Mouse (Mus musculus) hindbrain, embryonic 10.5 days (tissue): ENCODE data around the gene Olfr1392. TPM values are rescaled to one million over a fixed set of nuclear protein-coding genes. Genes with fewer than 3 reads are reported as not detected.
"Not testable (repeated sequence)": the region's sequence is repeated elsewhere in the genome, so short reads cannot be mapped to it uniquely, and the experiment has no call there.

Source experiments
- DNase-seq: peaks from one replicate; pipeline ENCODE4 v3.0.0-alpha.2; 2017; ENCODE audit warnings: low spot score
- H3K27ac ChIP-seq: fragments of 300-500 bp; sonication (generic); 2 replicates; pipeline ENCODE4 v1.5.1; 2016; ENCODE audit warnings: mild to moderate bottlenecking, moderate library complexity
- H3K27me3 ChIP-seq: fragments of 300-500 bp; sonication (generic); 2 replicates; pipeline ENCODE4 v1.6.1; 2016; ENCODE audit warnings: mild to moderate bottlenecking; ENCODE audit not compliant: poor library complexity, insufficient read depth, severe bottlenecking
- H3K36me3 ChIP-seq: fragments of 300-500 bp; sonication (generic); 2 replicates; pipeline ENCODE4 v1.6.1; 2016; ENCODE audit warnings: mild to moderate bottlenecking, moderate library complexity
- H3K4me1 ChIP-seq: fragments of 300-500 bp; sonication (generic); replicated peaks from 2 replicates; pipeline ENCODE4 v1.6.1; 2016; ENCODE audit warnings: mild to moderate bottlenecking
- H3K4me3 ChIP-seq: fragments of 300-500 bp; sonication (generic); 2 replicates; pipeline ENCODE4 v1.5.1; 2016; ENCODE audit warnings: mild to moderate bottlenecking, moderate library complexity
- H3K9me3 ChIP-seq: fragments of 300-500 bp; sonication (generic); 2 replicates; pipeline ENCODE4 v1.6.1; 2016; ENCODE audit warnings: mild to moderate bottlenecking, moderate library complexity
- WGBS: fragments of 180-500 bp; shearing (Covaris S2); methylation state at CpG from one replicate; pipeline ENCODE4 v1.1.7; 2016; 5-methylcytosine and 5-hydroxymethylcytosine counted together
- polyA plus RNA-seq: library from polyadenylated mRNA; unstranded; fragments of >200 nt; fragmentation: Nextera tagmentation; extraction: Ambion mirVana; gene quantifications from 2 replicates; pipeline ENCODE4 v1.2.1, GENCODE M21; 2016

Olfr1392 gene
- polyA plus RNA-seq, 1 experiment from 2014 or later, result 0.10 TPM

GRCm38 (mm10) chr11:49278222-49278621, 6.9 kb upstream of the Olfr1392 start, which contains the start of gene Olfr1393:
TSS of gene Olfr1393 (plus strand) at chr11:49278304.
- no peaks in the 10 kb centered on the region for H3K4me1 ChIP-seq
- H3K9me3 ChIP-seq, result no peaks in the 10 kb centered on the region
- no peaks in the 10 kb centered on the region for H3K36me3 ChIP-seq
- 83% methylated on average over 3 of the region's 3 CpGs for WGBS
- H3K27me3 ChIP-seq, result no peaks in the 10 kb centered on the region
- H3K4me3 ChIP-seq, result no peak within 1 kb of the TSS
- no peak for DNase-seq
- H3K27ac ChIP-seq, result no peak within 1 kb of the TSS

DNA sequence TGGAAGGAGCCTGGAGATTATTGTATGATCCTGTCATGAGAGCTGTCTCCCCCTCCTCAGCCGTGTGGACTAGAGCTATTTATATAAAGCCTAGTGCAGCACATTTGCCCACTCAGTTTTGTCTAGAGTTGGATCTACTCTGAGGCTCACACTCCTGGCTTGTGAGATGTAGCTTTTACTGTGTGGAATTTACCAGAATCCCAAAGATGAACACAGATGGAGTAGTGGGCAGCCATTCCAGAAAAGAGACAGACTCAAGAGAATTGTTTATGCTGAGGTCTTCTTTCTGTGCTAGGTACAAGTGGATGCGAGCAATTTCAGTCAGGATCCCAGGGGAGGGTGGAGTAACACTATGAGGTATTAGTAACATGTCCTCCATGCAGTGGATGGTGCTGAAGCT, 2.2 kb downstream of the Olfr1392 start:
- no peak overlapping the region for H3K27ac ChIP-seq
- no peak overlapping the region for H3K4me3 ChIP-seq
- H3K9me3 ChIP-seq, result no peaks in the 10 kb centered on the region
- H3K27me3 ChIP-seq, result no peaks in the 10 kb centered on the region
- H3K4me1 ChIP-seq, result no peaks in the 10 kb centered on the region
- H3K36me3 ChIP-seq, result no peaks in the 10 kb centered on the region
- DNase-seq, result no peak
- 86% methylated on average over 2 of the region's 2 CpGs for WGBS

DNA sequence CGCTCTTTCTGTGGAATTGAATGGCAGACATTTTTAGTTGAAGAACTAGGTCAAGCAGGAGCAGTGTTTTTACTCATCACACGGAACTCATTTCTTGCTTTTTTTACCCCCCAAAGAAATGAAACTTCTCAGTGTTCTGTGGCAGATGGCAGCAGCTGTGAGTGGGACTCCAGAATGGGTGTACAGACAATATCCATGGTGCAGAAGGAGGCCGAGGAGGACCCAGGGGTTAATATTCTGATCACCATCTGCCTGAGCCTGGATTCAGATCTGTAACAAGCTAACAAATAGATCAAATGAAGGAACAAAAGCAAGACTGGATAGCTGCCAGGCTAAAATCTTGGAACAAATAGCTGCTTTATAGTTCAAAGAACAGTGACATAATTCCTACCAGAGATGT, 7.7 kb downstream of the Olfr1392 start:
- no peak overlapping the region for H3K4me3 ChIP-seq
- H3K36me3 ChIP-seq, result no peaks in the 10 kb centered on the region
- no peaks in the 10 kb centered on the region for H3K9me3 ChIP-seq
- no peak overlapping the region for H3K27ac ChIP-seq
- H3K27me3 ChIP-seq, result no peaks in the 10 kb centered on the region
- 82% methylated on average over 3 of the region's 3 CpGs for WGBS
- no peaks in the 10 kb centered on the region for H3K4me1 ChIP-seq
- DNase-seq, result no peak

DNA sequence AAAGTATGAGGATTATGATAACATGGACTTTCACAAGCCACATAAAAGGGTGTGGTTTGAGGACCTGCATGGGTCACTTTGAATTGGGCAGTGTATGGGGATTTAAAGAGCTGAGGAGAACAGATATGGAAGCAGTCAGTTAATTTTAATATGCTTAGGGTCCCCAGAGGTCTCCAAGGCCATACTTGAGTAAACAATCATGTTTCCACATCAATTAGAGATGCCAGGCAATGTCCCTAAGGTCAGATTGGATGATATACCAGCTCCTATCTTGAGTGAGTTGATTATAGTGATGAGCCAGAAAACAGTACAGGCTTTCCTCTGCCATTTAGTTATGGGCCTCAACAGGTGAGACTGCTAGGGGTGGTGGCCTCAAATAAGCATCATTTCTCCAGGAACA, 19.4 kb downstream of the Olfr1392 start, which contains the start of gene Olfr10:
Gene Olfr10, plus strand, starts transcription at position 301 of the 400 bp plus-strand sequence.
- H3K4me1 ChIP-seq, result no peaks in the 10 kb centered on the region
- no peak within 1 kb of the TSS for H3K4me3 ChIP-seq
- no peaks in the 10 kb centered on the region for H3K36me3 ChIP-seq
- H3K9me3 ChIP-seq, result no peaks in the 10 kb centered on the region
- no peak for DNase-seq
- no peaks in the 10 kb centered on the region for H3K27me3 ChIP-seq
- no peak within 1 kb of the TSS for H3K27ac ChIP-seq

DNA sequence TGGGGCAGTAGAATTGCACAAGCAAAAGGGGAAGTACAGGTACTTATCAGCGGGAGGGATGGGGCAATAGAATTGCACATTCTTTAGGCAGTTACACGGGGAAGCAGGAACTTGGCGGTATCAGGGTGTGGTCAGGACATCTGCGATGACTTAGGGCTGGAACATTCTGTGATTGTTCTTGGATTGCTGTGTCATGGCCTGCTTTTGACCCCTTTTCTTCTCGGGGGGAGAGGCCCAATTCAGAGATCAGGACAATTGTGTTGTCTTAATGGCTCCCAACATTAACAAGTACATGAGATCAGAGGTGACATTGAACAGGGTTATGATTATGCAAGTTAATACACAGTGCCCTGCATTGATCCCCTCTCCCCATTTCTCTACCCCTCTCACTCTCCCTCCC, 23.5 kb downstream of the Olfr1392 start:
- not testable (repeated sequence) for H3K27ac ChIP-seq, DNase-seq, H3K4me3 ChIP-seq, H3K36me3 ChIP-seq, H3K27me3 ChIP-seq, H3K4me1 ChIP-seq, H3K9me3 ChIP-seq
- WGBS, result 89% methylated on average over 5 of the region's 5 CpGs

GRCm38 (mm10) chr11:49322442-49322841, 37.4 kb downstream of the Olfr1392 start, which contains the start of gene Olfr1391:
TSS of gene Olfr1391 (plus strand) at chr11:49322742.
- no peak within 1 kb of the TSS for H3K27ac ChIP-seq
- no peaks in the 10 kb centered on the region for H3K27me3 ChIP-seq
- no peaks in the 10 kb centered on the region for H3K4me1 ChIP-seq
- no peaks in the 10 kb centered on the region for H3K36me3 ChIP-seq
- H3K4me3 ChIP-seq, result no peak within 1 kb of the TSS
- H3K9me3 ChIP-seq, result no peaks in the 10 kb centered on the region
- DNase-seq, result no peak
- 78% methylated on average over 2 of the region's 2 CpGs for WGBS

DNA sequence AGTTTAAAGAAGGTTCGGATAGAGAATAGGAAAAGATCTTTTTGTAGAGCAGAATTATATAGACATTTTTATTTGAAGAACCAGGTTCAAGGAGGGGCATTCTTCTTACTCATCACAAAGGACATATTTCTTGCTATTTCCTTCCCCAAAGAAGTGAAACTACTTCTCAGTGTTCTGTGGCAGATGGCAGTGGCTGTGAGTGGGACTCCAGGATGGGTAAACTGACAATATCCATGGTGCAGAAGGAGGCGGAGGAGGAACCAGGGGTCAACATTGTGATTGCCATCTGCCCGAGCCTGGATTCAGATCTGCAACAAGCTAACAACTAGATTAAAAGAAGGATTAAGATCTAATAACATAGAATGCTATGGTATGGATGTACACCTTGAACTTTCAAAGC, 41.6 kb downstream of the Olfr1392 start:
- DNase-seq, result no peak
- H3K27ac ChIP-seq, result no peak overlapping the region
- H3K36me3 ChIP-seq, result no peaks in the 10 kb centered on the region
- H3K4me3 ChIP-seq, result no peak overlapping the region
- H3K9me3 ChIP-seq, result no peaks in the 10 kb centered on the region
- no peaks in the 10 kb centered on the region for H3K27me3 ChIP-seq
- WGBS, result 80% methylated on average over 3 of the region's 3 CpGs
- no peaks in the 10 kb centered on the region for H3K4me1 ChIP-seq

- Histone ChIP-seq H3K4me1 (no peaks in the 10 kb centered on the region), H3K27me3 (no peaks in the 10 kb centered on the region), H3K27ac (no peak overlapping the region), H3K4me3 (no peak overlapping the region), H3K36me3 (no peaks in the 10 kb centered on the region), H3K9me3 (no peaks in the 10 kb centered on the region)
- WGBS, result 77% methylated on average over 1 of the region's 1 CpGs
- no peak for DNase-seq
These were observed 44.6 kb downstream of the Olfr1392 start for GRCm38 (mm10) chr11:49329686-49330085.

- Histone ChIP-seq H3K4me1 (no peaks in the 10 kb centered on the region), H3K36me3 (no peaks in the 10 kb centered on the region), H3K9me3 (no peaks in the 10 kb centered on the region), H3K27ac (no peak within 1 kb of the TSS), H3K4me3 (no peak within 1 kb of the TSS), H3K27me3 (no peaks in the 10 kb centered on the region)
- WGBS, result 94% methylated on average over 1 of the region's 1 CpGs
- no peak for DNase-seq
These were observed 49.8 kb downstream of the Olfr1392 start, which contains the start of gene Olfr1390 for GRCm38 (mm10) chr11:49334888-49335287. TSS of gene Olfr1390 (plus strand) at chr11:49335188.

- 78% methylated on average over 4 of the region's 4 CpGs for WGBS
These were observed 52.2 kb downstream of the Olfr1392 start for GRCm38 (mm10) chr11:49337150-49337832.

More at GRCm38 (mm10) chr11:49337150-49337832, 52.2 kb downstream of the Olfr1392 start:
- DNase-seq, result no peak
- no peaks in the 10 kb centered on the region for H3K4me1 ChIP-seq
- H3K27me3 ChIP-seq, result no peaks in the 10 kb centered on the region
- H3K27ac ChIP-seq, result no peak overlapping the region
- no peak overlapping the region for H3K4me3 ChIP-seq
- H3K36me3 ChIP-seq, result no peaks in the 10 kb centered on the region
- H3K9me3 ChIP-seq, result no peaks in the 10 kb centered on the region

Other genes starting within 250 kb of the Olfr1392 start
- 0.09 and 0.17 TPM in 2 replicates for gene 9930111J21Rik2, start 234.0 kb upstream of the Olfr1392 start, polyA plus RNA-seq
- not detected in 2 replicates for gene Tgtp2, start 221.1 kb upstream of the Olfr1392 start, polyA plus RNA-seq
- gene Ifi47, start 208.7 kb upstream of the Olfr1392 start, polyA plus RNA-seq, result 0.39 and 0.73 TPM in 2 replicates
- not detected in 2 replicates for gene Olfr1396, start 170.4 kb upstream of the Olfr1392 start, polyA plus RNA-seq
- gene Olfr1395, start 143.0 kb upstream of the Olfr1392 start, polyA plus RNA-seq, result not detected in 2 replicates
- not detected in 2 replicates for gene Olfr1394, start 130.9 kb upstream of the Olfr1392 start, polyA plus RNA-seq
- 0.22 TPM in 1 of 2 replicates, not detected in the other for gene Btnl9, start 98.1 kb upstream of the Olfr1392 start, polyA plus RNA-seq
- gene Zfp62, start 82.0 kb upstream of the Olfr1392 start, polyA plus RNA-seq, result 28.7 and 43.2 TPM in 2 replicates
- 39.9 and 43.2 TPM in 2 replicates for gene Mgat1, start 41.1 kb upstream of the Olfr1392 start, polyA plus RNA-seq
- not detected in 2 replicates for gene Olfr1393, start 7.0 kb upstream of the Olfr1392 start, polyA plus RNA-seq
- gene Olfr10, start 19.5 kb downstream of the Olfr1392 start, polyA plus RNA-seq, result not detected in 2 replicates
- gene Olfr1391, start 37.5 kb downstream of the Olfr1392 start, polyA plus RNA-seq, result not detected in 2 replicates
- not detected in 2 replicates for gene Olfr1390, start 49.9 kb downstream of the Olfr1392 start, polyA plus RNA-seq
- not detected in 2 replicates for gene Olfr1389, start 137.8 kb downstream of the Olfr1392 start, polyA plus RNA-seq
- 0.05 and 0.16 TPM in 2 replicates for gene Olfr1388, start 151.3 kb downstream of the Olfr1392 start, polyA plus RNA-seq
- not detected in 2 replicates for gene Olfr1387, start 170.1 kb downstream of the Olfr1392 start, polyA plus RNA-seq
- not detected in 2 replicates for gene Olfr1386, start 179.8 kb downstream of the Olfr1392 start, polyA plus RNA-seq
- gene Olfr1385, start 203.8 kb downstream of the Olfr1392 start, polyA plus RNA-seq, result not detected in 2 replicates
- gene Olfr1384, start 221.4 kb downstream of the Olfr1392 start, polyA plus RNA-seq, result not detected in 2 replicates
- gene Olfr1383, start 234.4 kb downstream of the Olfr1392 start, polyA plus RNA-seq, result not detected in 2 replicates
- not detected in 2 replicates for gene Olfr1382, start 243.0 kb downstream of the Olfr1392 start, polyA plus RNA-seq